Mouse (Mus musculus) G1E (cell line): ENCODE measurements at regions not wholly inside any gene's neighbourhood (a gene's known extent, or its start where the extent isn't known, plus 50 kb on each side); places are given as distances from the start of the nearest gene placed in this dataset.

Experiments used
- CTCF ChIP-seq: IDR thresholded peaks from 2 replicates; pipeline ENCODE4 v1.5.1; 2012; ENCODE audit warnings: low read depth, low read length, inconsistent platforms, mixed read lengths
- GATA1 ChIP-seq: IDR thresholded peaks from 2 replicates; pipeline ENCODE4 v1.6.1; 2012; ENCODE audit warnings: borderline replicate concordance, low read length, inconsistent platforms, mixed read lengths
- GATA2 ChIP-seq: IDR thresholded peaks from 2 replicates; pipeline ENCODE4 v1.6.1; 2012; ENCODE audit warnings: low read depth, low read length, inconsistent platforms, borderline replicate concordance
- POLR2AphosphoS5 ChIP-seq: IDR thresholded peaks from 2 replicates; pipeline ENCODE4 v1.6.1; 2012; ENCODE audit warnings: low read depth, low read length, inconsistent platforms; ENCODE audit not compliant: insufficient replicate concordance

DNA sequence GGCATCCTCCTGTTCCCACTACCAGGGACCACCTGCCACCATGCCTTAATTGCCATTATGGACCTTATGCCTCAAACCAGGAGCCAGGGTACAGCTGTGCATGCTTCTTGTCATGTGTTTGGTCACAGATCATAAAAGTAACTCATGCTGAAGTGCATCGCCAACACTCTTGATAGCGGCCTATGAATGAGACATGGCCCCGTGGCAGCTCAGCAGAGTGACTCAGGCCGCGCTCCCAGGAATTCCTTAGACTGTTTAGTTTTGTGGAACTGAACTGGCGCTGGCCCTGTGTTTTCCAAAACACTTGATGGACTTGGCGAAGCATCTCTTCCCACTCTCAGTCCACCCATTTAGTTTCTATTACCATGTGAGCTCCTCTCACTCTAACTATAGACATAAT is 51.1 kb upstream of the Ednrb start:
- TF ChIP-seq CTCF (no peak), GATA1 (no peak), POLR2AphosphoS5 (no peak), GATA2 (no peak)
